Mouse (Mus musculus): ENCODE data around the gene Gpr176.

GRCm38 (mm10) chr2:118404336-118404735, 31.1 kb upstream of the Gpr176 start:
- TF ChIP-seq USF1 (IDR thresholded peaks at IDR 0.05; ENCODE audit: low read depth) (no peak), CTCF (IDR thresholded peaks at IDR 0.05; ENCODE audit: control insufficient read depth, insufficient read depth, insufficient read length) (no peak)

All from C2C12 (cell line).